Mouse (Mus musculus) neural tube, embryonic 14.5 days (tissue): ENCODE results near the gene Zfp110. TPM values are rescaled to one million over a fixed set of nuclear protein-coding genes. Genes with fewer than 3 reads are reported as not detected.

ENCODE experiments used
- ATAC-seq: fragments of 200-750 bp; cut with Nextera tagmentation; 2 replicates; pipeline ENCODE4 v1.8.0; 2017; ENCODE audit warnings: low read depth, mild to moderate bottlenecking, moderate TSS enrichment, moderate library complexity
- H3K27ac ChIP-seq: fragments of 300-500 bp; sonication (generic); 2 replicates; pipeline ENCODE4 v1.5.1; 2014; ENCODE audit warnings: low read depth, mild to moderate bottlenecking, control low read depth, low read length, moderate library complexity, mixed read lengths
- H3K27me3 ChIP-seq: fragments of 300-500 bp; sonication (generic); 2 replicates; pipeline ENCODE4 v1.6.1; 2014; ENCODE audit warnings: low read length; ENCODE audit not compliant: control insufficient read depth, insufficient read depth
- H3K36me3 ChIP-seq: fragments of 300-500 bp; sonication (generic); 2 replicates; pipeline ENCODE4 v1.6.1; 2014; ENCODE audit warnings: low read length, mixed read lengths; ENCODE audit not compliant: control insufficient read depth, insufficient read depth
- H3K4me1 ChIP-seq: fragments of 300-500 bp; sonication (generic); 2 replicates; pipeline ENCODE4 v1.6.1; 2014; ENCODE audit warnings: low read length; ENCODE audit not compliant: control insufficient read depth, insufficient read depth
- H3K4me2 ChIP-seq: fragments of 300-500 bp; sonication (generic); 2 replicates; pipeline ENCODE4 v1.6.1; 2014; ENCODE audit warnings: mild to moderate bottlenecking, low read depth, low read length, control low read depth
- H3K4me3 ChIP-seq: fragments of 300-500 bp; sonication (generic); 2 replicates; pipeline ENCODE4 v1.5.1; 2014; ENCODE audit warnings: low read depth, low read length, control low read depth, mixed read lengths
- H3K9ac ChIP-seq: fragments of 300-500 bp; sonication (generic); replicated peaks from 2 replicates; pipeline ENCODE4 v1.6.1; 2014; ENCODE audit warnings: low read depth, mild to moderate bottlenecking, control low read depth, low read length, mixed read lengths
- H3K9me3 ChIP-seq: fragments of 300-500 bp; sonication (generic); 2 replicates; pipeline ENCODE4 v1.6.1; 2016; ENCODE audit warnings: low read length; ENCODE audit not compliant: control insufficient read depth
- WGBS: fragments of 180-500 bp; shearing (Covaris S2); extraction: QIAGEN DNeasy Blood & Tissue Kit; methylation state at CpG from one replicate; pipeline ENCODE4 v1.1.7; 2014; 5-methylcytosine and 5-hydroxymethylcytosine counted together
- polyA plus RNA-seq: library from polyadenylated mRNA; unstranded; fragments of >200 nt; fragmentation: Nextera tagmentation; extraction: Ambion mirVana; gene quantifications from 2 replicates; pipeline ENCODE4 v1.2.1, GENCODE M21; 2014

Gene Zfp110
- polyA plus RNA-seq, 1 experiment from 2014 or later: 24.1 TPM

GRCm38 (mm10) chr7:12886563-12887266 lies 52.2 kb downstream of the Zfp110 start:
- Histone ChIP-seq H3K9me3 (no peaks in the 10 kb centered on the region), H3K27ac (no peak overlapping the region), H3K4me2 (no peak overlapping the region), H3K4me1 (peaks cover 4% of the 10 kb centered on the region; the same call in 1 of the 2 replicates), H3K27me3 (no peaks in the 10 kb centered on the region), H3K4me3 (no peak overlapping the region), H3K36me3 (peaks cover 45% of the 10 kb centered on the region), H3K9ac (no peak overlapping the region)
- ATAC-seq: no peak
- 94% methylated on average over 12 of the region's 12 CpGs for WGBS

- Histone ChIP-seq H3K9ac (no peak overlapping the region), H3K4me1 (no peaks in the 10 kb centered on the region; the same call in 1 of the 2 replicates), H3K36me3 (peaks cover 45% of the 10 kb centered on the region), H3K9me3 (no peaks in the 10 kb centered on the region), H3K4me2 (no peak overlapping the region), H3K27ac (no peak overlapping the region), H3K4me3 (no peak overlapping the region), H3K27me3 (no peaks in the 10 kb centered on the region)
- ATAC-seq: no peak
- 94% methylated on average over 5 of the region's 5 CpGs for WGBS
Observed at GRCm38 (mm10) chr7:12887585-12887984, 53.0 kb downstream of the Zfp110 start.

GRCm38 (mm10) chr7:12890928-12891327 lies 56.4 kb downstream of the Zfp110 start:
- ATAC-seq: no peak
- H3K4me3 ChIP-seq: no peak overlapping the region
- no peaks in the 10 kb centered on the region for H3K9me3 ChIP-seq
- H3K27ac ChIP-seq: no peak overlapping the region
- 95% methylated on average over 14 of the region's 14 CpGs for WGBS
- H3K27me3 ChIP-seq: no peaks in the 10 kb centered on the region
- no peak overlapping the region for H3K9ac ChIP-seq
- no peak overlapping the region for H3K4me2 ChIP-seq
- peaks cover 35% of the 10 kb centered on the region for H3K36me3 ChIP-seq
- no peaks in the 10 kb centered on the region for H3K4me1 ChIP-seq

DNA sequence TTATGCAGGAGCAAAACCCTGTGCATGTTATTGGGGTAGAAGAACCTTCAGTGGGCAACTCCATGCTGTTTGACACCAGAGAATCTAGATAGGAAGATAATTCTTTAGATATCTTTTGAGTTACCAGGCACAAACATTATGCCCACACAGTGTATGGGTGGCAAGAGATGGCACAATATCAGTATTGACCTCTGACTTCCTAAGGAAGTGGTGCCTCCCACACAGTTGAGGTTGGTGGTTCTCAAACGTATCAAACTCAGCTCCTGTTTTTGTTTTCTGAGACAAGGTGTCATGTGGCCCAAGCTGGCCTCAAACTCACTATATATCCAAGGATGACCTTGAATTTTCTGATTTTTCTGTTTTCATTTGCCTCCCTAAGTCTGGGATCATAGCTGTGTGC lies 56.8 kb downstream of the Zfp110 start:
- no peaks in the 10 kb centered on the region for H3K27me3 ChIP-seq
- 100% methylated on average over 1 of the region's 1 CpGs for whole genome bisulfite sequencing
- no peak for ATAC-seq
- no peaks in the 10 kb centered on the region for H3K9me3 ChIP-seq
- H3K4me2 ChIP-seq: no peak overlapping the region
- H3K9ac ChIP-seq: no peak overlapping the region
- peaks cover 31% of the 10 kb centered on the region for H3K36me3 ChIP-seq
- H3K27ac ChIP-seq: no peak overlapping the region
- no peak overlapping the region for H3K4me3 ChIP-seq
- no peaks in the 10 kb centered on the region for H3K4me1 ChIP-seq

- Histone ChIP-seq H3K27ac (no peak within 1 kb of the TSS), H3K9me3 (no peaks in the 10 kb centered on the region), H3K36me3 (no peaks in the 10 kb centered on the region), H3K4me2 (peak within 1 kb of the TSS; percentile 44), H3K4me1 (peaks cover 7% of the 10 kb centered on the region; the same call in 1 of the 2 replicates), H3K4me3 (peak within 1 kb of the TSS; percentile 60), H3K9ac (peak within 1 kb of the TSS; percentile 64), H3K27me3 (no peaks in the 10 kb centered on the region)
- 6% methylated on average over 36 of the region's 36 CpGs for WGBS
- peak; percentile 99 for ATAC-seq
Observed at GRCm38 (mm10) chr7:12897655-12898410, 63.3 kb downstream of the Zfp110 start, which contains the start of gene Zscan22. Gene Zscan22 (plus strand): TSS chr7:12897815.

Other genes starting within 250 kb of the Zfp110 start
- gene Vmn2r53, start 226.0 kb upstream of the Zfp110 start, polyA plus RNA-seq: 0.01 TPM in 1 of 2 replicates, not detected in the other
- gene Vmn2r54, start 194.4 kb upstream of the Zfp110 start, polyA plus RNA-seq: not detected in 2 replicates
- not detected in 2 replicates for gene Vmn2r55, start 149.8 kb upstream of the Zfp110 start, polyA plus RNA-seq
- gene Vmn2r56, start 99.8 kb upstream of the Zfp110 start, polyA plus RNA-seq: 0.08 TPM in 1 of 2 replicates, not detected in the other
- 28.5 and 30.3 TPM in 2 replicates for gene Zscan18, start 31.1 kb upstream of the Zfp110 start, polyA plus RNA-seq
- gene Zfp329, start 15.9 kb upstream of the Zfp110 start, polyA plus RNA-seq: 41.0 and 42.6 TPM in 2 replicates
- 7.4 and 7.9 TPM in 2 replicates for gene Zfp128, start 46.4 kb downstream of the Zfp110 start, polyA plus RNA-seq
- 13.2 and 13.6 TPM in 2 replicates for gene Zscan22, start 63.1 kb downstream of the Zfp110 start, polyA plus RNA-seq
- 687 and 695 TPM in 2 replicates for gene Rps5, start 87.5 kb downstream of the Zfp110 start, polyA plus RNA-seq
- gene Rnf225, start 92.7 kb downstream of the Zfp110 start, polyA plus RNA-seq: 0.68 and 1.3 TPM in 2 replicates
- 10.6 and 12.7 TPM in 2 replicates for gene Zfp324, start 131.1 kb downstream of the Zfp110 start, polyA plus RNA-seq
- 9.8 and 10.3 TPM in 2 replicates for gene Zfp446, start 143.1 kb downstream of the Zfp110 start, polyA plus RNA-seq
- 0.17 and 0.37 TPM in 2 replicates for gene Slc27a5, start 163.4 kb downstream of the Zfp110 start, polyA plus RNA-seq
- gene Trim28, start 164.4 kb downstream of the Zfp110 start, polyA plus RNA-seq: 251 and 280 TPM in 2 replicates
- gene Zbtb45, start 175.3 kb downstream of the Zfp110 start, polyA plus RNA-seq: 36.0 and 40.5 TPM in 2 replicates
- gene Chmp2a, start 200.0 kb downstream of the Zfp110 start, polyA plus RNA-seq: 196 and 199 TPM in 2 replicates
- gene Ube2m, start 203.5 kb downstream of the Zfp110 start, polyA plus RNA-seq: 142 and 146 TPM in 2 replicates
- 8.4 and 9.0 TPM in 2 replicates for gene Mzf1, start 220.0 kb downstream of the Zfp110 start, polyA plus RNA-seq